25 mouse cellular contexts compared by ENCODE assay signal in genomic region chr5:105484891-105485290, GRCm38 (mm10). TPM values are rescaled to one million over a fixed set of nuclear protein-coding genes. Genes with fewer than 3 reads are reported as not detected.
A peak's percentile ranks its signal among the peaks of the same experiment; 100 is the strongest.
DNase-seq lines count a peak whose midpoint lies in the region; ATAC-seq and TF ChIP-seq lines count a peak whose summit lies in the region.
"Had no signal": no experiment of that assay in that cellular context is flagged by ENCODE, and none has a peak within 500 bp of the region (broad histone marks: within the 10 kb centered on the region; RNA-seq: fewer than 3 reads in every experiment).

No protein-coding gene starts in this region.

- no peaks in the 10 kb centered on the region for H3K27me3 ChIP-seq in hindbrain, postnatal 0 days (ENCODE audit: insufficient read depth, low read length)
- H3K27me3 ChIP-seq in hindbrain, embryonic 14.5 days (ENCODE audit: control insufficient read depth, insufficient read depth, low read length), result no peaks in the 10 kb centered on the region
- H3K27me3 ChIP-seq: CH12.LX; forebrain, embryonic 13.5 days; heart, embryonic 12.5 days; heart, embryonic 15.5 days; hindbrain, embryonic 13.5 days; Patski had no signal

- peaks cover 19% of the 10 kb centered on the region for H3K36me3 ChIP-seq in hindbrain, postnatal 0 days (ENCODE audit: insufficient read depth, low read length)
- peaks cover 45% of the 10 kb centered on the region for H3K36me3 ChIP-seq in hindbrain, embryonic 14.5 days (replicated peaks; ENCODE audit: control insufficient read depth, insufficient read depth)

- 0 out of 2 replicates have a peak overlapping the region, but pooled peaks have one; percentile 11 for H3K27ac ChIP-seq in hindbrain, postnatal 0 days
- no peak overlapping the region for H3K27ac ChIP-seq in hindbrain, embryonic 14.5 days
- H3K27ac ChIP-seq: forebrain, embryonic 10.5 days; forebrain, embryonic 13.5 days; heart, embryonic 15.5 days; hindbrain, embryonic 10.5 days; hindbrain, embryonic 13.5 days had no signal

- ATAC-seq in hindbrain, postnatal 0 days, result 0 out of 2 replicates have a peak, but pooled peaks have one; percentile 15
- ATAC-seq in hindbrain, embryonic 14.5 days (ENCODE audit: low FRiP score), result no peak
- ATAC-seq: Patski had no signal

- 0 out of 2 replicates have a peak, but pooled peaks cover 4% of the 10 kb centered on the region for H3K4me1 ChIP-seq in hindbrain, postnatal 0 days (ENCODE audit: insufficient read depth, low read length)
- no peaks in the 10 kb centered on the region for H3K4me1 ChIP-seq in hindbrain, embryonic 14.5 days (replicated peaks; ENCODE audit: control insufficient read depth, insufficient read depth, low read length)
- H3K4me1 ChIP-seq: forebrain, embryonic 10.5 days; forebrain, embryonic 13.5 days; heart, embryonic 12.5 days; heart, embryonic 15.5 days; hindbrain, embryonic 10.5 days had no signal

- no peaks in the 10 kb centered on the region for H3K9me3 ChIP-seq in hindbrain, postnatal 0 days (ENCODE audit: low read length)
- no peaks in the 10 kb centered on the region for H3K9me3 ChIP-seq in hindbrain, embryonic 14.5 days (ENCODE audit: control insufficient read depth, low read length)
- H3K9me3 ChIP-seq: forebrain, embryonic 10.5 days; forebrain, embryonic 13.5 days; G1E; heart, embryonic 12.5 days; heart, embryonic 15.5 days; hindbrain, embryonic 13.5 days had no signal

- TF ChIP-seq CTCF in hindbrain, postnatal 0 days (IDR thresholded peaks at IDR 0.05; ENCODE audit: low read depth), result no peak

- no peak overlapping the region for H3K4me2 ChIP-seq in hindbrain, postnatal 0 days (ENCODE audit: low read depth, low read length)
- H3K4me2 ChIP-seq in hindbrain, embryonic 14.5 days (replicated peaks), result no peak overlapping the region
- H3K4me2 ChIP-seq: forebrain, embryonic 13.5 days; heart, embryonic 12.5 days; heart, embryonic 15.5 days; hindbrain, embryonic 13.5 days had no signal

- H3K9ac ChIP-seq in hindbrain, postnatal 0 days (replicated peaks; ENCODE audit: low read length), result no peak overlapping the region
- no peak overlapping the region for H3K9ac ChIP-seq in hindbrain, embryonic 14.5 days
- H3K9ac ChIP-seq: forebrain, embryonic 13.5 days; heart, embryonic 12.5 days; heart, embryonic 15.5 days; hindbrain, embryonic 13.5 days had no signal

- no peak overlapping the region for H3K4me3 ChIP-seq in hindbrain, postnatal 0 days (ENCODE audit: low read length)
- no peak overlapping the region for H3K4me3 ChIP-seq in hindbrain, embryonic 14.5 days (replicated peaks; ENCODE audit: low read length)
- H3K4me3 ChIP-seq: forebrain, embryonic 10.5 days; forebrain, embryonic 13.5 days; heart, embryonic 12.5 days; heart, embryonic 15.5 days; hindbrain, embryonic 10.5 days; hindbrain, embryonic 13.5 days had no signal

- intact Hi-C loops in left cerebral cortex, postnatal 4 days (cut with DNase I), result no loop called here
- intact Hi-C loops in left cerebral cortex, postnatal 25 days (cut with DNase I), result no loop called here

- WGBS in hindbrain, postnatal 0 days, result 85% methylated on average over 14 of the region's 14 CpGs
- WGBS in hindbrain, embryonic 14.5 days, result 90% methylated on average over 14 of the region's 14 CpGs

- DNase-seq in cerebellum, postnatal 14 days, result peak; percentile 54 to 66
- no peak for DNase-seq in cerebellum, adult 18-20 months
- DNase-seq in hindbrain, postnatal 0 days (ENCODE audit: low spot score), result peak; percentile 36
- DNase-seq in hindbrain, embryonic 14.5 days (ENCODE audit: low spot score), result no peak
- peak; percentile 52 for DNase-seq in left cerebral cortex, postnatal 4 days
- no peak for DNase-seq in left cerebral cortex, postnatal 25 days (ENCODE audit: low spot score in 2 of 2)
- peak; percentile 46 for DNase-seq in retina, postnatal 1 day
- DNase-seq in retina, embryonic 14.5 days (ENCODE audit: low spot score), result no peak
- DNase-seq: adrenal gland, postnatal 10 days; adrenal gland, postnatal 36 days; B cell, adult 2 months; cerebellum, adult 8-10 months; gastrocnemius, postnatal 10 days; gastrocnemius, postnatal 36 days; heart, postnatal 10 days; heart, postnatal 36 days had no signal

RNA-seq across cellular contexts. Expression of gene Lrrc8c, which starts 34.3 kb away (rescaled TPM):
- 11.0 and 11.6 TPM in 2 replicates for total RNA-seq in hindbrain, postnatal 0 days (2014; rRNA removed)
- polyA plus RNA-seq in hindbrain, postnatal 0 days (2015; fragmentation: Nextera tagmentation; extraction: Ambion mirVana), result 10.7 and 11.6 TPM in 2 replicates
- polyA plus RNA-seq in hindbrain, embryonic 14.5 days (2014; fragmentation: Nextera tagmentation; extraction: Ambion mirVana), result 18.2 and 18.5 TPM in 2 replicates
- total RNA-seq in left cerebral cortex, postnatal 4 days (2021), result 10 to 100 TPM; 24.3 to 27.2 TPM
- 10 to 100 TPM; 30.4 to 35.0 TPM for total RNA-seq in left cerebral cortex, postnatal 25 days (2021)

Comparison
In these comparisons a context has a peak if more than half of its experiments do, and no peak if none do; other contexts are left out.
1. DNase-seq: peak in cerebellum, postnatal 14 days (2 of 2), hindbrain, postnatal 0 days (single experiment), left cerebral cortex, postnatal 4 days (single experiment) and retina, postnatal 1 day (single experiment); none in cerebellum, adult 18-20 months (0 of 2), hindbrain, embryonic 14.5 days (single experiment), left cerebral cortex, postnatal 25 days (0 of 2) and retina, embryonic 14.5 days (single experiment).